Mouse (Mus musculus): ENCODE results near the gene Knl1. TPM values are rescaled to one million over a fixed set of nuclear protein-coding genes. Genes with fewer than 3 reads are reported as not detected.

The Knl1 gene
- total RNA-seq, 2 experiments from 2014 or later: 0.69 to 0.79 TPM

- peak; percentile 88 to 89 for DNase-seq
- intact Hi-C loops (cut with DNase I): loop anchor here (1.0 to 2.0 kb wide), 2 partner anchors 11 to 254 kb away; partner anchors contain the start of gene Vps18
These were observed 12.1 kb upstream of the Knl1 start, which contains the start of gene Rpusd2 for GRCm38 (mm10) chr2:119034656-119035396. TSS of gene Rpusd2 (plus strand) at chr2:119034790.

GRCm38 (mm10) chr2:119035397-119035745 is 11.5 kb upstream of the Knl1 start:
- DNase-seq: no peak
- intact Hi-C loops (cut with DNase I): loop anchor here (2.0 kb wide), 1 partner anchor 253 kb away; the partner anchor contains the start of gene Vps18

GRCm38 (mm10) chr2:119040882-119041281 is 6.0 kb upstream of the Knl1 start:
- no peak for DNase-seq
- intact Hi-C loops (cut with DNase I): loop anchor here (1.0 to 10.0 kb wide), 2 partner anchors 148 to 434 kb away; partner anchors contain the start of gene Ino80

- DNase-seq: no peak
- intact Hi-C loops (cut with DNase I): loop anchor here (10.0 kb wide), 1 partner anchor 430 kb away; the partner anchor contains the start of gene Ino80
These were observed 1.8 kb upstream of the Knl1 start for GRCm38 (mm10) chr2:119045163-119045562.

GRCm38 (mm10) chr2:119047849-119048248 is 930 bp downstream of the Knl1 start:
- no peak for DNase-seq
- intact Hi-C loops (cut with DNase I): loop anchor here (10.0 kb wide), 1 partner anchor 427 kb away; the partner anchor contains the start of gene Ino80

- intact Hi-C loops (cut with DNase I): no loop called here
- DNase-seq: no peak
These were observed 3.3 kb downstream of the Knl1 start for GRCm38 (mm10) chr2:119050132-119050650.

- no peak for DNase-seq
- intact Hi-C loops (cut with DNase I): no loop called here
These were observed 13.2 kb downstream of the Knl1 start for GRCm38 (mm10) chr2:119060139-119060538.

- no peak for DNase-seq
- intact Hi-C loops (cut with DNase I): no loop called here
These were observed 25.5 kb downstream of the Knl1 start for GRCm38 (mm10) chr2:119072397-119072796.

GRCm38 (mm10) chr2:119086156-119086555 is 39.2 kb downstream of the Knl1 start:
- intact Hi-C loops (cut with DNase I): no loop called here
- DNase-seq: no peak

GRCm38 (mm10) chr2:119101552-119101951 is 54.6 kb downstream of the Knl1 start:
- DNase-seq: no peak
- intact Hi-C loops (cut with DNase I): no loop called here

GRCm38 (mm10) chr2:119106583-119106982 is 59.7 kb downstream of the Knl1 start:
- intact Hi-C loops (cut with DNase I): no loop called here
- no peak for DNase-seq

GRCm38 (mm10) chr2:119108554-119108953 is 61.6 kb downstream of the Knl1 start:
- DNase-seq: peak; percentile 14 to 24
- intact Hi-C loops (cut with DNase I): no loop called here

GRCm38 (mm10) chr2:119111060-119111459 is 64.1 kb downstream of the Knl1 start:
- intact Hi-C loops (cut with DNase I): no loop called here
- DNase-seq: no peak

- intact Hi-C loops (cut with DNase I): loop anchor here (2.0 kb wide), 1 partner anchor 76 kb away; no protein-coding TSS in a partner anchor
- peak; percentile 85 to 91 for DNase-seq
These were observed 65.7 kb downstream of the Knl1 start, which contains the start of gene Rad51 for GRCm38 (mm10) chr2:119112438-119113112. TSS of gene Rad51 (plus strand) at chr2:119112793.

- intact Hi-C loops (cut with DNase I): loop anchor here (2.0 kb wide), 1 partner anchor 75 kb away; no protein-coding TSS in a partner anchor
- DNase-seq: no peak
These were observed 66.4 kb downstream of the Knl1 start for GRCm38 (mm10) chr2:119113121-119113925.

GRCm38 (mm10) chr2:119136346-119136898 is 89.5 kb downstream of the Knl1 start:
- DNase-seq: no peak
- intact Hi-C loops (cut with DNase I): no loop called here

- DNase-seq: no peak
- intact Hi-C loops (cut with DNase I): loop anchor here (1.0 kb wide), 1 partner anchor 44 kb away; no protein-coding TSS in a partner anchor
These were observed 98.3 kb downstream of the Knl1 start for GRCm38 (mm10) chr2:119145199-119145598.

- intact Hi-C loops (cut with DNase I): no loop called here
- no peak for DNase-seq
These were observed 99.5 kb downstream of the Knl1 start for GRCm38 (mm10) chr2:119146435-119146834.

- DNase-seq: no peak
These were observed 100.3 kb downstream of the Knl1 start for GRCm38 (mm10) chr2:119147160-119147678.

GRCm38 (mm10) chr2:119147775-119148174 is 100.9 kb downstream of the Knl1 start:
- no peak for DNase-seq
- intact Hi-C loops (cut with DNase I): no loop called here

More at GRCm38 (mm10) chr2:119147160-119147678, 100.3 kb downstream of the Knl1 start:
- intact Hi-C loops (cut with DNase I): no loop called here

All from heart, postnatal 36 days (tissue).